Mouse (Mus musculus) megakaryocyte, embryonic 14.5 days (primary cell): ENCODE data around the gene Cyb5r3.

Experiments used
- FLI1 ChIP-seq: IDR thresholded peaks from 2 replicates; pipeline ENCODE4 v1.6.1; 2012; ENCODE audit warnings: low read length, inconsistent platforms, mixed read lengths
- GATA1 ChIP-seq: IDR thresholded peaks from 3 replicates; pipeline ENCODE4 v1.6.1; 2012; ENCODE audit warnings: mixed read lengths, low read length, inconsistent platforms, borderline replicate concordance

DNA sequence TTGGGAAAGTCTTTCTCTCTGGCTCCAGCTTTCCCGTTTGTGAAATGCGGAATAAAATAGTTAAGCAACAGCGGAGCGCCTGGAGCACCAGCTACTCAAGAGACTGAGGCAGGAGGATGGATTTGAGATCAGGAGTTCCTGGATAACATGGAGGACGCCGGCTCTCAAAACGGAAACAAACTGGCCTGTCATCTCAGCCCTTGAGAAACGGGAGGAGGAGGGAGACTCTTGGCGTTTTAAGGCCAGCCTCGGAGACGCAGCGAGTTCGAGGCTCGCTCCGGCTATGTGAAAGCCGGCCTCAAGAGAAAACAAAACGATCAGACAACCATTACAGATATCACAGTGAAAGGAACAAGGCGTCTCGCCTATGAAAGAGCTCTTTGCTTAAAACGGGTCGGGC lies 24.0 kb downstream of the Cyb5r3 start:
- TF ChIP-seq GATA1 (no peak), FLI1 (no peak)
